Mouse (Mus musculus) induced T-regulatory cell, adult 2 months (primary cell): ENCODE data around the gene Rap1gap2.

ENCODE experiments used
- DNase-seq: peaks from one replicate; pipeline ENCODE4 v3.0.0-alpha.2; 2012; ENCODE audit warnings: low read depth

Gene Rap1gap2

GRCm38 (mm10) chr11:74621974-74622669 lies 11.4 kb upstream of the Rap1gap2 start:
- no peak for DNase-seq

GRCm38 (mm10) chr11:74619956-74620300 lies 9.2 kb upstream of the Rap1gap2 start:
- DNase-seq: no peak

GRCm38 (mm10) chr11:74619201-74619955 lies 8.7 kb upstream of the Rap1gap2 start, which contains the start of gene Ccdc92b:
Gene Ccdc92b, plus strand, starts transcription at chr11:74619605.
- DNase-seq: peak; percentile 78

GRCm38 (mm10) chr11:74615571-74615970 lies 4.9 kb upstream of the Rap1gap2 start:
- DNase-seq: no peak

GRCm38 (mm10) chr11:74613428-74613827 lies 2.7 kb upstream of the Rap1gap2 start:
- no peak for DNase-seq

- no peak for DNase-seq
Observed at GRCm38 (mm10) chr11:74611437-74611836, 722 bp upstream of the Rap1gap2 start.

- no peak for DNase-seq
Observed at GRCm38 (mm10) chr11:74610068-74610467, 647 bp downstream of the Rap1gap2 start.

GRCm38 (mm10) chr11:74602286-74602685 lies 8.4 kb downstream of the Rap1gap2 start:
- DNase-seq: no peak

- DNase-seq: no peak
Observed at GRCm38 (mm10) chr11:74597990-74598337, 12.8 kb downstream of the Rap1gap2 start.

- DNase-seq: no peak
Observed at GRCm38 (mm10) chr11:74597283-74597989, 13.3 kb downstream of the Rap1gap2 start.

GRCm38 (mm10) chr11:74592246-74592645 lies 18.5 kb downstream of the Rap1gap2 start:
- no peak for DNase-seq

GRCm38 (mm10) chr11:74590691-74591090 lies 20.0 kb downstream of the Rap1gap2 start:
- no peak for DNase-seq

- no peak for DNase-seq
Observed at GRCm38 (mm10) chr11:74590239-74590596, 20.5 kb downstream of the Rap1gap2 start.

- no peak for DNase-seq
Observed at GRCm38 (mm10) chr11:74589401-74590238, 21.1 kb downstream of the Rap1gap2 start.

GRCm38 (mm10) chr11:74586401-74586800 lies 24.3 kb downstream of the Rap1gap2 start:
- DNase-seq: no peak

- DNase-seq: peak; percentile 60
Observed at GRCm38 (mm10) chr11:74584946-74585723, 25.6 kb downstream of the Rap1gap2 start.

GRCm38 (mm10) chr11:74583824-74584349 lies 26.8 kb downstream of the Rap1gap2 start:
- DNase-seq: no peak

GRCm38 (mm10) chr11:74582464-74582863 lies 28.3 kb downstream of the Rap1gap2 start:
- DNase-seq: no peak

- peak; percentile 73 for DNase-seq
Observed at GRCm38 (mm10) chr11:74581333-74581732, 29.4 kb downstream of the Rap1gap2 start.

- no peak for DNase-seq
Observed at GRCm38 (mm10) chr11:74577068-74577467, 33.6 kb downstream of the Rap1gap2 start.

- peak; percentile 32 for DNase-seq
Observed at GRCm38 (mm10) chr11:74575940-74576339, 34.8 kb downstream of the Rap1gap2 start.
